In the genomic region with DNA sequence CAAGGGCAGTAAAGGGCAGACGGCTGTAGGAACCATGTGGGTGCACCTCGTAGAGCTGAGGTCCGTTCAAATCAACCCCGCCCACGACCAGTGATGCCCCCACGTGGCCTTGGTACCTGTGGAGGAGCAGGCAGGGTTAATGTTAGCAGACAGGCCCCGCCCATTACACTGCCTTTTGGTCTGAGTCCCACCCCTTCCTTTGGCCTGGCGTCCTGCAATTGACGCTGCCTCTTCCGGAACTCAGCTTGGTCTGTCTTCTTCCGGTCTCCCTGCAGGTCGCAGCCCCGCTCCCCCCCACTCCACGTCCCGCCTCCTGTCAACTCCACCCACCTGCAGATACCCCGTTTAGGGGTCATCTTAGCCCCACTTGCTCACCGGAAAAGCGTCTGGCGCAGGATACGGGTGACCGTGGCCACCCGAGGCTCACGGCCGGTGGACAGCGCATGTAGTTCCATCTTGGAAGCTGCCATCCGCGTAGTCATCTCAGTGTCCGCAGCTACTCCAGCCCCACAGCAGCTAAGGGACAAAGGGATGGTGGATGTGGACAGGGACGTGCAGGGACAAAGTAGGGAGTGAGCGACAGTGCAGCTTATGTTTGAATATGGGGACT, we compare ENCODE assay signal across 8 mouse cellular contexts. TPM values are rescaled to one million over a fixed set of nuclear protein-coding genes. Genes with fewer than 3 reads are reported as not detected.
DNase-seq lines count a peak whose midpoint lies in the region; ATAC-seq and TF ChIP-seq lines count a peak whose summit lies in the region.

No protein-coding gene starts in this region.

- peak overlapping the region; percentile 81 to 96 for H3K4me3 ChIP-seq in ES-E14 (ENCODE audit: insufficient read depth in 1 of 2, low read depth in 1 of 2, low read length in 2 of 2, poor library complexity in 1 of 2, severe bottlenecking in 1 of 2)
- H3K4me3 ChIP-seq in forebrain, embryonic 15.5 days, result peak overlapping the region; percentile 81
- H3K4me3 ChIP-seq in layer of hippocampus, adult 2 months, result peak overlapping the region; percentile 88
- H3K4me3 ChIP-seq in lung, embryonic 14.5 days (ENCODE audit: low read depth, low read length), result peak overlapping the region; percentile 70
- peak overlapping the region; percentile 77 for H3K4me3 ChIP-seq in olfactory bulb, adult 2 months (ENCODE audit: insufficient read depth, low read depth, low read length)
- peak overlapping the region; percentile 87 for H3K4me3 ChIP-seq in thymus, adult 2 months (ENCODE audit: control insufficient read depth, insufficient read depth, low read length)

- peaks cover 0 to 6% of the 10 kb centered on the region in 2 experiments; a peak in 2 of 4 replicates for H3K4me1 ChIP-seq in ES-E14 (ENCODE audit: control insufficient read depth in 2 of 2, insufficient read depth in 2 of 2, low read length in 2 of 2, poor library complexity in 1 of 2)
- peaks cover 22% of the 10 kb centered on the region for H3K4me1 ChIP-seq in forebrain, embryonic 15.5 days
- H3K4me1 ChIP-seq in lung, embryonic 14.5 days (ENCODE audit: insufficient read depth), result peaks cover 5% of the 10 kb centered on the region; the same call in 1 of the 2 replicates
- peaks cover 9% of the 10 kb centered on the region; the same call in 1 of the 2 replicates for H3K4me1 ChIP-seq in olfactory bulb, adult 2 months (ENCODE audit: control insufficient read depth, insufficient read depth, low read length)
- H3K4me1 ChIP-seq in thymus, adult 2 months (replicated peaks; ENCODE audit: control insufficient read depth, insufficient read depth, low read length), result peaks cover 15% of the 10 kb centered on the region

- 0 out of 2 replicates have a peak, but pooled peaks have one; percentile 4 for TF ChIP-seq CTCF in layer of hippocampus, adult 2 months (conservative IDR thresholded peaks at IDR 0.05)
- no peak for TF ChIP-seq CTCF in lung, embryonic 14.5 days (IDR thresholded peaks at IDR 0.05; ENCODE audit: low read depth)
- TF ChIP-seq CTCF in olfactory bulb, adult 2 months (IDR thresholded peaks at IDR 0.05; ENCODE audit: insufficient read depth, low read depth, low read length), result no peak
- no peak for TF ChIP-seq CTCF in thymus, adult 2 months (IDR thresholded peaks at IDR 0.05; ENCODE audit: borderline replicate concordance, control insufficient read depth, extremely low read depth, insufficient read depth, low read length, poor library complexity)

- H3K4me2 ChIP-seq in forebrain, embryonic 15.5 days (replicated peaks), result peak overlapping the region; percentile 86
- H3K4me2 ChIP-seq in lung, embryonic 14.5 days, result peak overlapping the region; percentile 96

- intact Hi-C loops in heart, postnatal 36 days (cut with DNase I), result loop anchor here (5.0 kb wide), 1 partner anchor 75 kb away; a partner anchor contains a TSS

- no peaks in the 10 kb centered on the region for H3K9me3 ChIP-seq in ES-E14 (ENCODE audit: control insufficient read depth, insufficient read depth, low read depth, low read length)
- no peaks in the 10 kb centered on the region for H3K9me3 ChIP-seq in forebrain, embryonic 15.5 days
- H3K9me3 ChIP-seq in lung, embryonic 14.5 days (ENCODE audit: low read depth, low read length), result no peaks in the 10 kb centered on the region

- peaks cover 2% of the 10 kb centered on the region; the same call in 1 of the 2 replicates for H3K36me3 ChIP-seq in ES-E14 (ENCODE audit: control insufficient read depth, insufficient read depth, low read length, poor library complexity, severe bottlenecking)
- peaks cover 4% of the 10 kb centered on the region; the same call in 1 of the 2 replicates for H3K36me3 ChIP-seq in forebrain, embryonic 15.5 days
- peaks cover 12% of the 10 kb centered on the region; the same call in 1 of the 2 replicates for H3K36me3 ChIP-seq in lung, embryonic 14.5 days (ENCODE audit: insufficient read depth)
- H3K36me3 ChIP-seq in thymus, adult 2 months (ENCODE audit: control insufficient read depth, insufficient read depth, low read length), result no peaks in the 10 kb centered on the region

- peak; percentile 88 for ATAC-seq in forebrain, embryonic 15.5 days (replicated peaks)
- ATAC-seq in lung, embryonic 14.5 days (ENCODE audit: insufficient read depth), result peak; percentile 86

- peak; percentile 82 for DNase-seq in ES-E14 (ENCODE audit: low read depth, low spot score)
- peak; percentile 93 for DNase-seq in cerebellum, adult 11-12 months
- DNase-seq in heart, postnatal 36 days, result peak; percentile 84 to 88
- DNase-seq in layer of hippocampus, adult 2 months (ENCODE audit: low spot score in 2 of 2), result peak; percentile 81 to 92
- peak; percentile 94 for DNase-seq in lung, embryonic 14.5 days
- peak; percentile 71 for DNase-seq in thymus, adult 2 months

- TF ChIP-seq POLR2A in olfactory bulb, adult 2 months (IDR thresholded peaks at IDR 0.05; ENCODE audit: insufficient read depth, low read depth, low read length), result peak; percentile 33; the same call in 1 of the 2 replicates
- TF ChIP-seq POLR2A in thymus, adult 2 months (IDR thresholded peaks at IDR 0.05; ENCODE audit: control insufficient read depth, extremely low read depth, insufficient read depth, low read length, poor library complexity), result no peak

- WGBS in forebrain, embryonic 15.5 days, result under 1% methylated on average over 30 of the region's 30 CpGs
- WGBS in lung, embryonic 14.5 days, result under 1% methylated on average over 30 of the region's 30 CpGs
- whole genome bisulfite sequencing in olfactory bulb, adult 2 months, result under 1% methylated on average over 30 of the region's 30 CpGs
- 2% methylated on average over 30 of the region's 30 CpGs for WGBS in thymus, adult 2 months

- in situ Hi-C loops in ES-E14 (cut with MboI; ENCODE audit: low sequenced_read_pairs in 2 of 2, unreplicated experiment in 2 of 2), result no loop called here

- H3K9ac ChIP-seq in ES-E14 (ENCODE audit: insufficient read depth, low read depth, low read length, poor library complexity, severe bottlenecking), result peak overlapping the region; percentile 69
- peak overlapping the region; percentile 84 for H3K9ac ChIP-seq in forebrain, embryonic 15.5 days (replicated peaks)
- peak overlapping the region; percentile 75 for H3K9ac ChIP-seq in lung, embryonic 14.5 days

- no peak overlapping the region for H3K27ac ChIP-seq in ES-E14 (ENCODE audit: insufficient read depth, low read depth, low read length, poor library complexity, severe bottlenecking)
- H3K27ac ChIP-seq in forebrain, embryonic 15.5 days (replicated peaks), result peak overlapping the region; percentile 86
- H3K27ac ChIP-seq in layer of hippocampus, adult 2 months, result peak overlapping the region; percentile 92
- H3K27ac ChIP-seq in lung, embryonic 14.5 days (ENCODE audit: low read depth), result peak overlapping the region; percentile 69
- H3K27ac ChIP-seq in olfactory bulb, adult 2 months (ENCODE audit: insufficient read depth, low read depth, low read length), result peak overlapping the region; percentile 87
- peak overlapping the region; percentile 91; the same call in 1 of the 2 replicates for H3K27ac ChIP-seq in thymus, adult 2 months (ENCODE audit: control insufficient read depth, insufficient read depth, low read length)

- no peaks in the 10 kb centered on the region for H3K27me3 ChIP-seq in forebrain, embryonic 15.5 days
- H3K27me3 ChIP-seq in lung, embryonic 14.5 days (ENCODE audit: insufficient read depth, low read length), result no peaks in the 10 kb centered on the region
- H3K27me3 ChIP-seq in thymus, adult 2 months (ENCODE audit: control insufficient read depth, insufficient read depth, low read length), result no peaks in the 10 kb centered on the region

RNA-seq across cellular contexts. Expression of a gene that starts 1.3 kb away (rescaled TPM):
- 70.9 and 81.5 TPM in 2 replicates for total RNA-seq in ES-E14 (2012; rRNA removed)
- polyA plus RNA-seq in forebrain, embryonic 15.5 days (2015; fragmentation: Nextera tagmentation; extraction: Ambion mirVana), result 36.3 and 39.7 TPM in 2 replicates
- 10 to 100 TPM; 63.6 to 72.7 TPM for total RNA-seq in heart, postnatal 36 days (2021)
- total RNA-seq in layer of hippocampus, adult 2 months (2021), result 10 to 100 TPM; 53.0 to 61.6 TPM
- polyA plus RNA-seq in lung, embryonic 14.5 days (2014; fragmentation: Nextera tagmentation; extraction: Ambion mirVana), result 33.6 and 34.0 TPM in 2 replicates
- not detected in 2 replicates for polyA plus RNA-seq in olfactory bulb, adult 2 months (2012; ENCODE audit: insufficient read depth, insufficient read length, low replicate concordance, missing spikeins)
- 375 and 484 TPM in 2 replicates for polyA plus RNA-seq in thymus, adult 2 months (2012; rRNA removed)

RNA-seq across cellular contexts. Expression of a gene that starts 3.3 kb away (rescaled TPM):
- 3.6 and 5.3 TPM in 2 replicates for total RNA-seq in ES-E14 (2012; rRNA removed)
- polyA plus RNA-seq in forebrain, embryonic 15.5 days (2015; fragmentation: Nextera tagmentation; extraction: Ambion mirVana), result 2.0 and 2.2 TPM in 2 replicates
- total RNA-seq in heart, postnatal 36 days (2021), result under 1 TPM in 1 of 2 experiments, not detected in 1; 0.43 TPM
- 1 to 10 TPM; 1.4 to 1.5 TPM for total RNA-seq in layer of hippocampus, adult 2 months (2021)
- polyA plus RNA-seq in lung, embryonic 14.5 days (2014; fragmentation: Nextera tagmentation; extraction: Ambion mirVana), result 0.41 and 0.68 TPM in 2 replicates
- polyA plus RNA-seq in olfactory bulb, adult 2 months (2012; ENCODE audit: insufficient read depth, insufficient read length, low replicate concordance, missing spikeins), result not detected in 2 replicates
- polyA plus RNA-seq in thymus, adult 2 months (2012; rRNA removed), result 6.9 and 8.4 TPM in 2 replicates

RNA-seq across cellular contexts. Expression of a gene that starts 6.2 kb away (rescaled TPM):
- 2.4 and 3.6 TPM in 2 replicates for total RNA-seq in ES-E14 (2012; rRNA removed)
- 0.41 and 0.50 TPM in 2 replicates for polyA plus RNA-seq in forebrain, embryonic 15.5 days (2015; fragmentation: Nextera tagmentation; extraction: Ambion mirVana)
- total RNA-seq in heart, postnatal 36 days (2021), result 1 to 10 TPM; 1.0 to 1.1 TPM
- total RNA-seq in layer of hippocampus, adult 2 months (2021), result 10 to 100 TPM; 37.6 to 40.6 TPM
- polyA plus RNA-seq in lung, embryonic 14.5 days (2014; fragmentation: Nextera tagmentation; extraction: Ambion mirVana), result 1.2 and 2.1 TPM in 2 replicates
- not detected in 2 replicates for polyA plus RNA-seq in olfactory bulb, adult 2 months (2012; ENCODE audit: insufficient read depth, insufficient read length, low replicate concordance, missing spikeins)
- 5.3 and 6.0 TPM in 2 replicates for polyA plus RNA-seq in thymus, adult 2 months (2012; rRNA removed)

RNA-seq across cellular contexts. Expression of a gene that starts 28.9 kb away (rescaled TPM):
- total RNA-seq in ES-E14 (2012; rRNA removed), result 70.1 and 133 TPM in 2 replicates
- polyA plus RNA-seq in forebrain, embryonic 15.5 days (2015; fragmentation: Nextera tagmentation; extraction: Ambion mirVana), result 9.3 and 10.1 TPM in 2 replicates
- 10 to 100 TPM; 48.0 to 50.3 TPM for total RNA-seq in heart, postnatal 36 days (2021)
- total RNA-seq in layer of hippocampus, adult 2 months (2021), result 10 to 100 TPM; 19.4 to 26.6 TPM
- 32.9 and 35.8 TPM in 2 replicates for polyA plus RNA-seq in lung, embryonic 14.5 days (2014; fragmentation: Nextera tagmentation; extraction: Ambion mirVana)
- not detected in 2 replicates for polyA plus RNA-seq in olfactory bulb, adult 2 months (2012; ENCODE audit: insufficient read depth, insufficient read length, low replicate concordance, missing spikeins)
- polyA plus RNA-seq in thymus, adult 2 months (2012; rRNA removed), result 69.3 TPM in 2 replicates

RNA-seq across cellular contexts. Expression of a gene that starts 36.7 kb away (rescaled TPM):
- total RNA-seq in ES-E14 (2012; rRNA removed), result 13.2 and 13.7 TPM in 2 replicates
- 11.3 and 12.0 TPM in 2 replicates for polyA plus RNA-seq in forebrain, embryonic 15.5 days (2015; fragmentation: Nextera tagmentation; extraction: Ambion mirVana)
- total RNA-seq in heart, postnatal 36 days (2021), result 10 to 100 TPM; 15.1 to 17.2 TPM
- total RNA-seq in layer of hippocampus, adult 2 months (2021), result 1 to 10 TPM; 8.0 to 9.9 TPM
- 32.0 and 33.7 TPM in 2 replicates for polyA plus RNA-seq in lung, embryonic 14.5 days (2014; fragmentation: Nextera tagmentation; extraction: Ambion mirVana)
- polyA plus RNA-seq in olfactory bulb, adult 2 months (2012; ENCODE audit: insufficient read depth, insufficient read length, low replicate concordance, missing spikeins), result not detected in 2 replicates
- 51.2 and 56.5 TPM in 2 replicates for polyA plus RNA-seq in thymus, adult 2 months (2012; rRNA removed)
